Mouse (Mus musculus) forebrain, embryonic 12.5 days (tissue): ENCODE measurements at regions not wholly inside any gene's neighbourhood (a gene's known extent, or its start where the extent isn't known, plus 50 kb on each side); places are given as distances from the start of the nearest gene placed in this dataset.

Experiments
- ATAC-seq: fragments of 200-750 bp; cut with Nextera tagmentation; 2 replicates; pipeline ENCODE4 v1.8.0; 2017; ENCODE audit warnings: moderate TSS enrichment; ENCODE audit not compliant: low FRiP score
- H3K27ac ChIP-seq: fragments of 300-500 bp; sonication (generic); 2 replicates; pipeline ENCODE4 v1.5.1; 2016; ENCODE audit warnings: mild to moderate bottlenecking
- H3K27me3 ChIP-seq: fragments of 300-500 bp; sonication (generic); 2 replicates; pipeline ENCODE4 v1.6.1; 2016; ENCODE audit warnings: mild to moderate bottlenecking
- H3K36me3 ChIP-seq: fragments of 300-500 bp; sonication (generic); replicated peaks from 2 replicates; pipeline ENCODE4 v1.6.1; 2016; ENCODE audit warnings: mild to moderate bottlenecking
- H3K4me1 ChIP-seq: fragments of 300-500 bp; sonication (generic); 2 replicates; pipeline ENCODE4 v1.6.1; 2016
- H3K4me2 ChIP-seq: fragments of 300-500 bp; sonication (generic); 2 replicates; pipeline ENCODE4 v1.6.1; 2016; ENCODE audit warnings: mild to moderate bottlenecking, moderate library complexity
- H3K4me3 ChIP-seq: fragments of 300-500 bp; sonication (generic); replicated peaks from 2 replicates; pipeline ENCODE4 v1.5.1; 2016; ENCODE audit warnings: mild to moderate bottlenecking
- H3K9ac ChIP-seq: fragments of 300-500 bp; sonication (generic); 2 replicates; pipeline ENCODE4 v1.6.1; 2016; ENCODE audit warnings: mild to moderate bottlenecking
- H3K9me3 ChIP-seq: fragments of 300-500 bp; sonication (generic); 2 replicates; pipeline ENCODE4 v1.6.1; 2016
- WGBS: fragments of 180-500 bp; shearing (Covaris S2); methylation state at CpG from one replicate; pipeline ENCODE4 v1.1.7; 2016; 5-methylcytosine and 5-hydroxymethylcytosine counted together

GRCm38 (mm10) chr13:101916876-101917275 lies 148.9 kb upstream of the Pik3r1 start:
- no peak overlapping the region for H3K9ac ChIP-seq

GRCm38 (mm10) chr13:101918185-101918584 lies 150.2 kb upstream of the Pik3r1 start:
- H3K4me2 ChIP-seq = no peak overlapping the region
- no peaks in the 10 kb centered on the region for H3K9me3 ChIP-seq
- 73% methylated on average over 3 of the region's 3 CpGs for WGBS
- no peak for ATAC-seq
- no peak overlapping the region for H3K27ac ChIP-seq
- no peaks in the 10 kb centered on the region for H3K27me3 ChIP-seq
- H3K4me3 ChIP-seq = no peak overlapping the region
- H3K36me3 ChIP-seq = no peaks in the 10 kb centered on the region
- no peak overlapping the region for H3K9ac ChIP-seq
- peaks cover 2% of the 10 kb centered on the region; the same call in 1 of the 2 replicates for H3K4me1 ChIP-seq

More at GRCm38 (mm10) chr13:101916876-101917275, 148.9 kb upstream of the Pik3r1 start:
- no peak overlapping the region for H3K4me3 ChIP-seq
- no peak overlapping the region for H3K4me2 ChIP-seq
- ATAC-seq = no peak
- H3K36me3 ChIP-seq = no peaks in the 10 kb centered on the region
- peaks cover 2% of the 10 kb centered on the region; the same call in 1 of the 2 replicates for H3K4me1 ChIP-seq
- H3K27ac ChIP-seq = no peak overlapping the region
- no peaks in the 10 kb centered on the region for H3K27me3 ChIP-seq
- H3K9me3 ChIP-seq = no peaks in the 10 kb centered on the region
- WGBS = 93% methylated on average over 5 of the region's 5 CpGs

- Histone ChIP-seq H3K27me3 (no peaks in the 10 kb centered on the region), H3K4me3 (no peak overlapping the region), H3K27ac (no peak overlapping the region), H3K4me2 (no peak overlapping the region), H3K9me3 (no peaks in the 10 kb centered on the region), H3K36me3 (no peaks in the 10 kb centered on the region), H3K4me1 (peaks cover 2% of the 10 kb centered on the region; the same call in 1 of the 2 replicates), H3K9ac (no peak overlapping the region)
- ATAC-seq = no peak
- WGBS = 88% methylated on average over 5 of the region's 5 CpGs
Measured at GRCm38 (mm10) chr13:101919266-101919665, 151.2 kb upstream of the Pik3r1 start.

- Histone ChIP-seq H3K9ac (no peak overlapping the region), H3K4me2 (no peak overlapping the region), H3K27ac (no peak overlapping the region), H3K4me3 (no peak overlapping the region), H3K4me1 (no peaks in the 10 kb centered on the region; the same call in 1 of the 2 replicates), H3K27me3 (no peaks in the 10 kb centered on the region), H3K9me3 (no peaks in the 10 kb centered on the region), H3K36me3 (no peaks in the 10 kb centered on the region)
- no peak for ATAC-seq
- 85% methylated on average over 3 of the region's 3 CpGs for WGBS
Measured at GRCm38 (mm10) chr13:101920384-101920783, 152.4 kb upstream of the Pik3r1 start.

GRCm38 (mm10) chr13:101924637-101925036 lies 156.6 kb upstream of the Pik3r1 start:
- H3K4me2 ChIP-seq = no peak overlapping the region
- H3K36me3 ChIP-seq = no peaks in the 10 kb centered on the region
- H3K4me3 ChIP-seq = no peak overlapping the region
- H3K27me3 ChIP-seq = no peaks in the 10 kb centered on the region
- no peak overlapping the region for H3K27ac ChIP-seq
- H3K9ac ChIP-seq = no peak overlapping the region
- H3K9me3 ChIP-seq = no peaks in the 10 kb centered on the region
- WGBS = 96% methylated on average over 2 of the region's 2 CpGs
- H3K4me1 ChIP-seq = no peaks in the 10 kb centered on the region
- no peak for ATAC-seq

GRCm38 (mm10) chr13:101931264-101931663 lies 163.2 kb upstream of the Pik3r1 start:
- Histone ChIP-seq H3K36me3 (no peaks in the 10 kb centered on the region), H3K9ac (no peak overlapping the region), H3K4me3 (no peak overlapping the region), H3K4me2 (no peak overlapping the region), H3K27ac (no peak overlapping the region), H3K9me3 (no peaks in the 10 kb centered on the region), H3K27me3 (no peaks in the 10 kb centered on the region), H3K4me1 (no peaks in the 10 kb centered on the region)
- 97% methylated on average over 4 of the region's 4 CpGs for WGBS
- ATAC-seq = no peak

GRCm38 (mm10) chr13:101931882-101932281 lies 163.9 kb upstream of the Pik3r1 start:
- H3K36me3 ChIP-seq = no peaks in the 10 kb centered on the region
- WGBS = 64% methylated on average over 1 of the region's 1 CpGs
- no peaks in the 10 kb centered on the region for H3K4me1 ChIP-seq
- no peak overlapping the region for H3K27ac ChIP-seq
- no peaks in the 10 kb centered on the region for H3K9me3 ChIP-seq
- no peaks in the 10 kb centered on the region for H3K27me3 ChIP-seq
- H3K4me3 ChIP-seq = no peak overlapping the region
- H3K4me2 ChIP-seq = no peak overlapping the region
- H3K9ac ChIP-seq = no peak overlapping the region
- no peak for ATAC-seq

GRCm38 (mm10) chr13:101935843-101936242 lies 167.8 kb upstream of the Pik3r1 start:
- H3K9ac ChIP-seq = no peak overlapping the region
- H3K36me3 ChIP-seq = no peaks in the 10 kb centered on the region
- no peak for ATAC-seq
- no peak overlapping the region for H3K4me3 ChIP-seq
- no peak overlapping the region for H3K27ac ChIP-seq
- WGBS = 60% methylated on average over 4 of the region's 4 CpGs
- no peaks in the 10 kb centered on the region for H3K27me3 ChIP-seq
- no peaks in the 10 kb centered on the region for H3K4me1 ChIP-seq
- no peak overlapping the region for H3K4me2 ChIP-seq
- no peaks in the 10 kb centered on the region for H3K9me3 ChIP-seq

GRCm38 (mm10) chr13:101954521-101954920 lies 186.5 kb upstream of the Pik3r1 start:
- Histone ChIP-seq H3K4me3 (no peak overlapping the region), H3K27ac (no peak overlapping the region), H3K4me2 (no peak overlapping the region), H3K9ac (no peak overlapping the region), H3K27me3 (no peaks in the 10 kb centered on the region), H3K4me1 (peaks cover 7% of the 10 kb centered on the region; the same call in 1 of the 2 replicates), H3K9me3 (no peaks in the 10 kb centered on the region), H3K36me3 (no peaks in the 10 kb centered on the region)
- WGBS = 56% methylated on average over 3 of the region's 3 CpGs
- ATAC-seq = no peak

GRCm38 (mm10) chr13:101955806-101956418 lies 187.9 kb upstream of the Pik3r1 start:
- Histone ChIP-seq H3K9me3 (no peaks in the 10 kb centered on the region), H3K27ac (no peak overlapping the region), H3K4me1 (peaks cover 7% of the 10 kb centered on the region; the same call in 1 of the 2 replicates), H3K36me3 (no peaks in the 10 kb centered on the region), H3K4me3 (no peak overlapping the region), H3K9ac (no peak overlapping the region), H3K27me3 (no peaks in the 10 kb centered on the region), H3K4me2 (no peak overlapping the region)
- no peak for ATAC-seq
- 78% methylated on average over 7 of the region's 7 CpGs for WGBS

- Histone ChIP-seq H3K4me1 (peaks cover 7% of the 10 kb centered on the region; the same call in 1 of the 2 replicates), H3K36me3 (no peaks in the 10 kb centered on the region), H3K27me3 (no peaks in the 10 kb centered on the region), H3K9ac (no peak overlapping the region), H3K4me2 (no peak overlapping the region), H3K27ac (no peak overlapping the region), H3K9me3 (no peaks in the 10 kb centered on the region), H3K4me3 (no peak overlapping the region)
- WGBS = 91% methylated on average over 4 of the region's 4 CpGs
- ATAC-seq = no peak
Measured at GRCm38 (mm10) chr13:101957782-101958181, 189.8 kb upstream of the Pik3r1 start.

GRCm38 (mm10) chr13:101965537-101965936 lies 197.5 kb upstream of the Pik3r1 start:
- no peaks in the 10 kb centered on the region for H3K36me3 ChIP-seq
- H3K9me3 ChIP-seq = no peaks in the 10 kb centered on the region
- no peak overlapping the region for H3K27ac ChIP-seq
- H3K4me1 ChIP-seq = no peaks in the 10 kb centered on the region
- no peak overlapping the region for H3K4me3 ChIP-seq
- ATAC-seq = no peak
- H3K4me2 ChIP-seq = no peak overlapping the region
- 86% methylated on average over 7 of the region's 7 CpGs for WGBS
- no peaks in the 10 kb centered on the region for H3K27me3 ChIP-seq
- H3K9ac ChIP-seq = no peak overlapping the region

- no peaks in the 10 kb centered on the region for H3K36me3 ChIP-seq
- H3K9me3 ChIP-seq = no peaks in the 10 kb centered on the region
- no peak overlapping the region for H3K9ac ChIP-seq
- WGBS = 96% methylated on average over 8 of the region's 8 CpGs
- H3K27me3 ChIP-seq = no peaks in the 10 kb centered on the region
- H3K4me3 ChIP-seq = no peak overlapping the region
- no peak overlapping the region for H3K27ac ChIP-seq
- no peaks in the 10 kb centered on the region for H3K4me1 ChIP-seq
- ATAC-seq = no peak
- H3K4me2 ChIP-seq = no peak overlapping the region
Measured at GRCm38 (mm10) chr13:101966799-101967397, 198.9 kb upstream of the Pik3r1 start.
